Mouse (Mus musculus) heart, adult 11 months (tissue): ENCODE measurements at regions not wholly inside any gene's neighbourhood (a gene's known extent, or its start where the extent isn't known, plus 50 kb on each side); places are given as distances from the start of the nearest gene placed in this dataset.
A peak's percentile ranks its signal among the peaks of the same experiment; 100 is the strongest.

Experiments used
- DNase-seq: peaks from one replicate; pipeline ENCODE4 v3.0.0; 2022

- DNase-seq, result no peak
These were observed 65.6 kb downstream of the Thap12 start for GRCm38 (mm10) chr7:98768460-98768859.

- no peak for DNase-seq
These were observed 65.7 kb upstream of the Wnt11 start for GRCm38 (mm10) chr7:98769111-98769734.

- DNase-seq, result no peak
These were observed 64.5 kb upstream of the Wnt11 start for GRCm38 (mm10) chr7:98770257-98770890.

- no peak for DNase-seq
These were observed 63.7 kb upstream of the Wnt11 start for GRCm38 (mm10) chr7:98771134-98771775.

GRCm38 (mm10) chr7:98774597-98774996, 60.3 kb upstream of the Wnt11 start:
- DNase-seq, result no peak

GRCm38 (mm10) chr7:98775031-98775430, 59.9 kb upstream of the Wnt11 start:
- DNase-seq, result no peak

GRCm38 (mm10) chr7:98777304-98777849, 57.5 kb upstream of the Wnt11 start:
- no peak for DNase-seq

GRCm38 (mm10) chr7:98778929-98779328, 56.0 kb upstream of the Wnt11 start:
- peak; percentile 96 for DNase-seq

- DNase-seq, result peak; percentile 92
These were observed 51.4 kb upstream of the Wnt11 start for GRCm38 (mm10) chr7:98783521-98783920.

- DNase-seq, result peak; percentile 99
These were observed 51.0 kb upstream of the Wnt11 start for GRCm38 (mm10) chr7:98783954-98784353.

- DNase-seq, result peak; percentile 96
These were observed 50.5 kb upstream of the Wnt11 start for GRCm38 (mm10) chr7:98784369-98784931.
